Mouse (Mus musculus) heart, adult 2 months (tissue): Measurements from ENCODE around the gene Gm10778.

Experiments used
- CTCF ChIP-seq: fragments of 200-600 bp; IDR thresholded peaks from 2 replicates; pipeline ENCODE4 v1.8.1; 2022; ENCODE audit warnings: antibody characterized with exemption, mild to moderate bottlenecking, moderate library complexity
- EP300 ChIP-seq: fragments of 200-500 bp; IDR thresholded peaks from 2 replicates; pipeline ENCODE4 v1.6.1; 2011; ENCODE audit warnings: low read depth, low read length, control low read depth; ENCODE audit not compliant: insufficient read depth

GRCm38 (mm10) chr10:81645391-81645790, 3.5 kb upstream of the Gm10778 start:
- no peak for TF ChIP-seq CTCF
- TF ChIP-seq EP300 = no peak
